In genomic region chr2:106731478-106731877, GRCm38 (mm10) we compare ENCODE assay signal across 15 mouse cellular contexts. TPM values are rescaled to one million over a fixed set of nuclear protein-coding genes. Genes with fewer than 3 reads are reported as not detected.
"Had no signal": no experiment of that assay in that cellular context is flagged by ENCODE, and none has a peak within 500 bp of the region (broad histone marks: within the 10 kb centered on the region; RNA-seq: fewer than 3 reads in every experiment).

No protein-coding gene starts in this region.

- DNase-seq: kidney, postnatal 14 days; lung, embryonic 14.5 days; lung, postnatal 10 days; lung, postnatal 4 days; thymus, adult 18-20 months; thymus, postnatal 14 days had no signal

- H3K27ac ChIP-seq: left cerebral cortex, adult 2 months; midbrain, embryonic 10.5 days; midbrain, embryonic 15.5 days; neural tube, embryonic 12.5 days had no signal

- H3K4me3 ChIP-seq: left cerebral cortex, adult 2 months; limb, embryonic 15.5 days; liver, embryonic 12.5 days; midbrain, embryonic 10.5 days; midbrain, embryonic 15.5 days; neural tube, embryonic 12.5 days had no signal

- H3K9me3 ChIP-seq: limb, embryonic 15.5 days; liver, embryonic 12.5 days; midbrain, embryonic 10.5 days; midbrain, embryonic 15.5 days; neural tube, embryonic 12.5 days had no signal

- H3K27me3 ChIP-seq: limb, embryonic 15.5 days; liver, embryonic 12.5 days; midbrain, embryonic 15.5 days; neural tube, embryonic 12.5 days had no signal

- H3K36me3 ChIP-seq: liver, embryonic 12.5 days; midbrain, embryonic 10.5 days; midbrain, embryonic 15.5 days had no signal

- H3K4me2 ChIP-seq: limb, embryonic 15.5 days; lung, embryonic 14.5 days; midbrain, embryonic 15.5 days; neural tube, embryonic 12.5 days had no signal

- H3K9ac ChIP-seq: limb, embryonic 15.5 days; liver, embryonic 12.5 days; lung, embryonic 14.5 days; midbrain, embryonic 15.5 days; neural tube, embryonic 12.5 days had no signal

RNA-seq across cellular contexts. Expression of gene Mpped2, which starts 38.4 kb away (rescaled TPM):
- total RNA-seq: megakaryocyte, adult 5-6 weeks; monocyte, adult 5-6 weeks; neutrophil, adult 5-6 weeks had no signal
